Mouse (Mus musculus) hindbrain, embryonic 11.5 days (tissue): ENCODE results near the gene Ywhah. TPM values are rescaled to one million over a fixed set of nuclear protein-coding genes. Genes with fewer than 3 reads are reported as not detected.
"Not testable (repeated sequence)": the region's sequence is repeated elsewhere in the genome, so short reads cannot be mapped to it uniquely, and the experiment has no call there.

Experiments used
- ATAC-seq: fragments of 200-750 bp; cut with Nextera tagmentation; 2 replicates; pipeline ENCODE4 v1.8.0; 2017; ENCODE audit warnings: mild to moderate bottlenecking, moderate TSS enrichment, moderate library complexity; ENCODE audit not compliant: low FRiP score
- DNase-seq: peaks from one replicate; pipeline ENCODE4 v3.0.0-alpha.2; 2015; ENCODE audit warnings: low spot score
- H3K27ac ChIP-seq: fragments of 300-500 bp; sonication (generic); 2 replicates; pipeline ENCODE4 v1.5.1; 2014; ENCODE audit warnings: mild to moderate bottlenecking, low read depth, low read length
- H3K27me3 ChIP-seq: fragments of 300-500 bp; sonication (generic); 2 replicates; pipeline ENCODE4 v1.6.1; 2014; ENCODE audit warnings: mild to moderate bottlenecking, low read length, moderate library complexity, mixed read lengths; ENCODE audit not compliant: control insufficient read depth, insufficient read depth
- H3K36me3 ChIP-seq: fragments of 300-500 bp; sonication (generic); 2 replicates; pipeline ENCODE4 v1.6.1; 2014; ENCODE audit warnings: mild to moderate bottlenecking, low read length, moderate library complexity, mixed read lengths; ENCODE audit not compliant: control insufficient read depth, insufficient read depth
- H3K4me1 ChIP-seq: fragments of 300-500 bp; sonication (generic); replicated peaks from 2 replicates; pipeline ENCODE4 v1.6.1; 2014; ENCODE audit warnings: low read length, mixed read lengths; ENCODE audit not compliant: control insufficient read depth, insufficient read depth
- H3K4me2 ChIP-seq: fragments of 300-500 bp; sonication (generic); replicated peaks from 2 replicates; pipeline ENCODE4 v1.6.1; 2014; ENCODE audit warnings: mild to moderate bottlenecking, low read depth, low read length
- H3K4me3 ChIP-seq: fragments of 300-500 bp; sonication (generic); 2 replicates; pipeline ENCODE4 v1.5.1; 2014; ENCODE audit warnings: low read depth, low read length
- H3K9ac ChIP-seq: fragments of 300-500 bp; sonication (generic); 2 replicates; pipeline ENCODE4 v1.6.1; 2014; ENCODE audit warnings: low read depth, low read length
- H3K9me3 ChIP-seq: fragments of 300-500 bp; sonication (generic); 2 replicates; pipeline ENCODE4 v1.6.1; 2016; ENCODE audit warnings: low read length; ENCODE audit not compliant: control insufficient read depth
- WGBS: fragments of 180-500 bp; shearing (Covaris S2); extraction: QIAGEN DNeasy Blood & Tissue Kit; methylation state at CpG from one replicate; pipeline ENCODE4 v1.1.7; 2014; 5-methylcytosine and 5-hydroxymethylcytosine counted together
- polyA plus RNA-seq: library from polyadenylated mRNA; unstranded; fragments of >200 nt; fragmentation: Nextera tagmentation; extraction: Ambion mirVana; gene quantifications from 2 replicates; pipeline ENCODE4 v1.2.1, GENCODE M21; 2014

Gene Ywhah
- polyA plus RNA-seq, 1 experiment from 2014 or later: 473 TPM

DNA sequence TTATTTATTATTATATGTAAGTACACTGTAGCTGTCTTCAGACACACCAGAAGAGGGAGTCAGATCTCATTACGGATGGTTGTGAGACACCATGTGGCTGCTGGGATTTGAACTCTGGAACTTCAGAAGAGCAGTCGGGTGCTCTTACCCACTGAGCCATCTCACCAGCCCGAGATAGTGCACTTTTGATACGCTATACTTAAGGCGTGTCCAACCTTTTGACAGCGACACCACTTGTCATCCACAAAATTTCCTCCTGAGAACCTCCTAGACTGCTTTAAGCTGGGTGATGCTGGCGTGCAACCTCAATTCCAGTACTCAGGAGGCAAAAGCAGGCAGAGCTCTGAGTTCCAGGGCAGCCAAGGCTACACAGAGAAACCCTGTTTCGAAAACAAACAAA is 15.0 kb downstream of the Ywhah start:
- not testable (repeated sequence) for H3K4me2 ChIP-seq, ATAC-seq, H3K36me3 ChIP-seq, H3K9me3 ChIP-seq, H3K27ac ChIP-seq, DNase-seq, H3K4me3 ChIP-seq, H3K27me3 ChIP-seq, H3K4me1 ChIP-seq, H3K9ac ChIP-seq
- 46% methylated on average over 8 of the region's 8 CpGs for WGBS

DNA sequence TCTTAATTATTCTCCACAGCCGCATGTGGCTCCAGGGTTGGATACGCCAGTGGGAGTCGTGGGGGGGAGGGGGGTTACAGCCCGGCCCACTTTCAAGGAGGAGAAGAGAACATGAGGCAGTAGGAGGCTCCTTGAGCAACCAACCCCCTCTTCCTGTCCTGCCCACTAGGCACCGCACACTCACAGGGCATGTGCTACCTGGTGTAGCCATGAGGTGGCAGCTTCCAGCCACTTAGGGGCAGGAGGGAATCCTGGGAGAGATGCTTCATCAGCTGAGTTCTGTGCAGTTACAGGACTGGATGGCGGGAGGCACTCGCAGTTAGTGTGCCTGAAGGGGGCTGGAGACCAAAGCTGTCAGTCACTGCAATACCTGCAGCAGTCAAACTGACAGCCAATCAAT is 15.5 kb downstream of the Ywhah start:
- Histone ChIP-seq H3K27ac (no peak overlapping the region), H3K36me3 (no peaks in the 10 kb centered on the region), H3K27me3 (no peaks in the 10 kb centered on the region), H3K4me2 (no peak overlapping the region), H3K4me1 (peaks cover 3% of the 10 kb centered on the region; the same call in 1 of the 2 replicates), H3K4me3 (no peak overlapping the region), H3K9ac (no peak overlapping the region), H3K9me3 (no peaks in the 10 kb centered on the region)
- ATAC-seq: no peak
- WGBS: 21% methylated on average over 7 of the region's 7 CpGs
- no peak for DNase-seq

GRCm38 (mm10) chr5:33034916-33035315 is 16.3 kb downstream of the Ywhah start:
- Histone ChIP-seq H3K4me3 (no peak overlapping the region), H3K27me3 (no peaks in the 10 kb centered on the region), H3K36me3 (no peaks in the 10 kb centered on the region), H3K9me3 (no peaks in the 10 kb centered on the region), H3K4me2 (no peak overlapping the region), H3K4me1 (peaks cover 3% of the 10 kb centered on the region; the same call in 1 of the 2 replicates), H3K9ac (no peak overlapping the region), H3K27ac (no peak overlapping the region)
- DNase-seq: no peak
- 46% methylated on average over 3 of the region's 3 CpGs for WGBS
- no peak for ATAC-seq

DNA sequence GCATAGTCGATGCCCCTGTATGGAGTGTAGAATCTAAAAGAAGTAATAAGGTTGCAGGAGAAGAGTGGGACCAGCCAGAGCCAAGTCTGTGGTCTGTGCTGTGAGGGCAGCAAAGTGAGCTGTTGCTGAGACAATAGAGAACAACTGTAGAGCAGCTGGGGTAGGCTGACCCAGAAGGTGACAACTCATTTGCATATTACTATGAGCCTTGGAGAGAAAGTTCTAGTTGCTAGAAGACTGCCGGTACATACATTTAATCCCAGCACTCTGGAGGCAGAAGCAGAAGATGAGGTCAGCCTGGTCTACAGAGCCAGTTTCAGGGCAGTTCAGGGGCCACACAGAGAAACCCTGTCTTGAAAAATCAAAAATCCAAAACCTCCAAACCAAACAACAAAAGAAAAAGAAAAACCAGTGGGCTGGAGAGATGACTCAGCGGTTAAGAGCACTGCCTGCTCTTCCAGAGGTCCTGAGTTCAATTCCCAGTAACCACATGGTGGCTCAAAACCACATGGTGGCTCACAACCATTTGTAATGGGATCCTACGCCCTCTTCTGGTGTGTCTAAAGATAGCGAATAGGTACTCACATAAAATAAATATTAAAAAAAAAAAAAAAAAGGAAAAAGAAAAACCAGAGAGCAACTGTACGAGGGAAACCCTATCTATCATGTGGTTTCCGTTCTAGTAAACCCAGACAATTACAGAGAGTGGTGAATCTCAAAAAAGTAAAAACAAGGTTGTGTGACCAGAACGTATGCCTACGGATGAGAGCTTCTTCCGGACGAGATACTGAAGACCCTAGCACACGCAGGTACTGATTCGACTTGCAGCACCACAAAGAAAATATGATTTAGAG is 20.3 kb downstream of the Ywhah start:
- Histone ChIP-seq H3K27ac (no peak overlapping the region), H3K9me3 (no peaks in the 10 kb centered on the region), H3K36me3 (no peaks in the 10 kb centered on the region), H3K4me3 (no peak overlapping the region), H3K4me2 (no peak overlapping the region), H3K4me1 (no peaks in the 10 kb centered on the region), H3K27me3 (no peaks in the 10 kb centered on the region), H3K9ac (no peak overlapping the region)
- no peak for DNase-seq
- 46% methylated on average over 13 of the region's 13 CpGs for WGBS
- ATAC-seq: no peak

DNA sequence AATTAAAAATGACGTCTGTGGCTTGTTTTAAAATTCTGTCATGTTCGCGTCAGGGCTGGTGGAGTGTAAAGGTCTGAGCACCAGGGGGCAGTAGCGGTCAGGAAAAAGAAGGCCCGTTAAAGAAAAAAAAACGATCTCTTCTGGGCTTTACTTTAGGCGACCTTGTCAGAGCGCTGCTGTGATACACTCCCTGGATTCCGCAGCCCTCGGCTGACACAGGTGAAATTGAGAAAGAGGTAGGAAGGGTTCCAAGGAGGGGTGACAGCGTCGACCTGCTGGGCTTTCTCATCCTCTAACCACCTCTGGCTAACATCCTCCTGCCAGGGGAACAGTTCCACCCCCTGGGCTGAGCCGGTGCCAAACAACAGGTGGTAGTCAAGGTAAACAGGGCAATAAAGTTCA is 20.9 kb downstream of the Ywhah start:
- DNase-seq (peak; percentile 88), ATAC-seq (no peak)
- Histone ChIP-seq H3K9ac (no peak overlapping the region), H3K27me3 (no peaks in the 10 kb centered on the region), H3K36me3 (no peaks in the 10 kb centered on the region), H3K27ac (no peak overlapping the region), H3K9me3 (no peaks in the 10 kb centered on the region), H3K4me1 (no peaks in the 10 kb centered on the region), H3K4me2 (peak overlapping the region; percentile 14; the same call in 1 of the 2 replicates), H3K4me3 (no peak overlapping the region)
- WGBS: 7% methylated on average over 13 of the region's 13 CpGs

- not testable (repeated sequence) for DNase-seq, H3K9ac ChIP-seq, H3K4me1 ChIP-seq, H3K9me3 ChIP-seq, ATAC-seq, H3K27me3 ChIP-seq, H3K4me2 ChIP-seq, H3K27ac ChIP-seq, H3K36me3 ChIP-seq, H3K4me3 ChIP-seq
- WGBS: 91% methylated on average over 1 of the region's 1 CpGs
These were observed 22.1 kb downstream of the Ywhah start for GRCm38 (mm10) chr5:33040735-33041134.

GRCm38 (mm10) chr5:33043397-33043796 is 24.8 kb downstream of the Ywhah start:
- DNase-seq (no peak), ATAC-seq (no peak)
- H3K4me2 ChIP-seq: no peak overlapping the region
- no peaks in the 10 kb centered on the region for H3K4me1 ChIP-seq
- no peak overlapping the region for H3K9ac ChIP-seq
- no peaks in the 10 kb centered on the region for H3K36me3 ChIP-seq
- no peak overlapping the region for H3K4me3 ChIP-seq
- 67% methylated on average over 10 of the region's 10 CpGs for WGBS
- H3K27me3 ChIP-seq: no peaks in the 10 kb centered on the region
- H3K9me3 ChIP-seq: no peaks in the 10 kb centered on the region
- no peak overlapping the region for H3K27ac ChIP-seq

DNA sequence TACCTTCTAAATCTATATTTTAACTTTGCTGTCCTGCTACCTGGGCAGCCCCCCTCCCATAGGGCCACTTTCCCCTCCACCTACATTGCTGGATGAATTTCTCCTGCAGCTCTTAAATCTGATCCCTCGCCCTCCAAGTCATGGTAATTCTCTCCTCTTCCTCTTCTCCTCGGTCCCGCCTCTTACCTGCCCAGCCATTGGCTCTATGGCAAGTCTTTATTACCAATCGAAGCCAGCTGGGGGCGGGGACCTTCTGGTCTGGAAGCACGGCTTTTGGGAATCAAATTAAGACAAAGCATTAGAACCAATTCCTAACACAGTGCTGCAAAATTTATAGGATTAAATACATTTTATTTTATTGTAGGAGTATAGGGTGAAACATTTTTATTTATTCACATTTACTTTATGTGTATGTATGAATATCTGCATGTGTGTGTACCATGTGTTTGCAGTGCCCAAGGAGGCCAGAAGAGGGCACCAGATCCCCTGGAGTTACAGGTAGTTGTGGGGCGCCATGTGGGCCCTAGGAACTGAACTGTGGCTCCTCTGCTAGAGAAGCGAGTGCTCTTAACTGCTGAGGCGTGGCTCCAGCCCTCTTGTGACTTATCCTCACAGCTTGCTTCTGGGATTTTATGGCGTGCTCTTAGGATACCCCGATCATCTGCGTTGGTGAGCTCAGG is 26.2 kb downstream of the Ywhah start:
- Histone ChIP-seq H3K4me3 (no peak overlapping the region), H3K4me2 (no peak overlapping the region), H3K9me3 (no peaks in the 10 kb centered on the region), H3K4me1 (no peaks in the 10 kb centered on the region), H3K27ac (no peak overlapping the region), H3K27me3 (no peaks in the 10 kb centered on the region), H3K36me3 (no peaks in the 10 kb centered on the region), H3K9ac (no peak overlapping the region)
- no peak for ATAC-seq
- 90% methylated on average over 12 of the region's 12 CpGs for WGBS
- DNase-seq: no peak

GRCm38 (mm10) chr5:33045316-33045705 is 26.7 kb downstream of the Ywhah start:
- 88% methylated on average over 6 of the region's 6 CpGs for WGBS
- Histone ChIP-seq H3K4me1 (no peaks in the 10 kb centered on the region), H3K27me3 (no peaks in the 10 kb centered on the region), H3K9ac (no peak overlapping the region), H3K4me2 (no peak overlapping the region), H3K4me3 (no peak overlapping the region), H3K9me3 (no peaks in the 10 kb centered on the region), H3K36me3 (no peaks in the 10 kb centered on the region), H3K27ac (no peak overlapping the region)
- ATAC-seq: no peak
- no peak for DNase-seq
